Mouse (Mus musculus) forelimb bud, embryonic 11.5 days (tissue): ENCODE measurements at regions not wholly inside any gene's neighbourhood (a gene's known extent, or its start where the extent isn't known, plus 50 kb on each side); places are given as distances from the start of the nearest gene placed in this dataset.
"Not testable (repeated sequence)": the region's sequence is repeated elsewhere in the genome, so short reads cannot be mapped to it uniquely, and the experiment has no call there.

Experiments used
- DNase-seq: peaks from one replicate; pipeline ENCODE4 v3.0.0-alpha.2; 2012; ENCODE audit warnings: low read depth, low spot score

- DNase-seq: no peak
Measured at GRCm38 (mm10) chrX:70606349-70606748, 129.4 kb upstream of the Tmem185a start.

- peak; percentile 31 for DNase-seq
Measured at GRCm38 (mm10) chrX:70582344-70582743, 105.4 kb upstream of the Tmem185a start.

GRCm38 (mm10) chrX:70580171-70580570, 103.2 kb upstream of the Tmem185a start:
- no peak for DNase-seq

- not testable (repeated sequence) for DNase-seq
Measured at GRCm38 (mm10) chrX:70574243-70574642, 97.3 kb upstream of the Tmem185a start.

- not testable (repeated sequence) for DNase-seq
Measured at GRCm38 (mm10) chrX:70570586-70570985, 93.6 kb upstream of the Tmem185a start.

- DNase-seq: not testable (repeated sequence)
Measured at GRCm38 (mm10) chrX:70569339-70569979, 92.5 kb upstream of the Tmem185a start.
